Mouse (Mus musculus) cerebellum, adult 11 months (tissue): Measurements from ENCODE around the gene Mthfd1.
"Not testable (repeated sequence)": the region's sequence is repeated elsewhere in the genome, so short reads cannot be mapped to it uniquely, and the experiment has no call there.

ENCODE experiments used
- DNase-seq: peaks from one replicate; pipeline ENCODE4 v3.0.0; 2022

Mthfd1 gene

DNA sequence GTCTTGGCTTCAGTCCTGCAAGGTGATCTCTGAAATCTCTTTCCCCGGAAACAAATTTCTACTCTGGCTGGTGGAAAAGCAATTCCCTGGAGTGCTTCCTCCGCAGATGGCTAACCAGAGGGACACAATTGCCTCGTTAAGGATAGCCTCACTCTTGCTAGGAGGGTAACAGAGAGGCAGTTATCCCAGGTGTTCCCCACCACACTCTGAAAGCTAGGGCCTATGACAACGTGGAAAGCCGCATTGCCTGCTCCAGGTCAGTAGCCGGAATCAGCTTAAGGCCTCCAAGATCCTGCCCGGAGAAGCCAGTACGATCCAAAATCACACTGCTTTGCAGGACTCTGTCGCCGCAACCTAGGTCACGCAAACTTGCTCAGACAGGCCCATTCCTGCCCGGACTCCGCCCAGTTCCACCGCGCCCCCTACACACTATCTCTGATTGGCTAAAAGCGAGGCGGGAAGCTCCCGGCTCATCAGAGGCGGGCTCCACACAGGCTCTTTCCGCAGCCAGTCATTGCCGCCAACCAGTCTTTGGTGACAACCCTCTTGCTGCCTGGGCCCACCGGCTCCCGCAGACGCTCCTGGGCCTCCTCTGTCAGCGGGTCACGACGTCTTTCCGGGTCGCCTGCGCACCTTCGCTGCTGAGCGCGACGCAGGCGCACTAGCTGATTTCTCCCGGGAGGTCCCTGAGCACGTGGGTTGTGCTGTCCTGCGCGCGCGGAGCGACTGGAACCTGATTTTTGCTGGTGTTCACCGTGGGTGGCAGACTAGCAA is at the start of gene Mthfd1:
Gene Mthfd1, plus strand, starts transcription at position 574 of the 774 bp plus-strand sequence.
- peak; percentile 94 for DNase-seq

DNA sequence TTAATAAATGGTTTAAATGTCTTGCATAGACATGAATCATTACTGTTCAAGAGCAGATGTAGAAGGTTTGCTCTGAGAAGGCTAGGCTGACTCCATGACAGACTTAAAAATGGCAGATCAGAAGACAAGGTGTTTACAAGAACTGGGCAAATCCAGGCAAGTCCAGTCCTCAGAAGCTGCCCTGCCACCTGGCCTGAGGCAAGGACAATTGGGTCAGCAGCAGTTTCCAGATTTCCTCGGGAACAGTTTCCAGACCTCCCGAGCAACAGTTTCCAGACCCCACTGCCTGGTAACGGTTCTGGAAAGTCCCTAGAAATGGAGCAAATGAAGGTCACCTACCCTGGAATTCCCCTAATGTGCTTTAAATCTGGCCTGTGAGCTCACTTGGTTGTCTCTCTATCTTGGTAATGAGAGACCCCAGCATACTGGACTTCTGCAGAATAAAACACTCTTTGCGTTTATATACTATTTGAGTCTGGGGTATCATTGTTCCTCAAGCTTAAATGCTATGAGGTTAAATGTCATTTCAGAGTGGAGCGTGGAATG is 45.6 kb upstream of the Mthfd1 start:
- DNase-seq, result no peak

DNA sequence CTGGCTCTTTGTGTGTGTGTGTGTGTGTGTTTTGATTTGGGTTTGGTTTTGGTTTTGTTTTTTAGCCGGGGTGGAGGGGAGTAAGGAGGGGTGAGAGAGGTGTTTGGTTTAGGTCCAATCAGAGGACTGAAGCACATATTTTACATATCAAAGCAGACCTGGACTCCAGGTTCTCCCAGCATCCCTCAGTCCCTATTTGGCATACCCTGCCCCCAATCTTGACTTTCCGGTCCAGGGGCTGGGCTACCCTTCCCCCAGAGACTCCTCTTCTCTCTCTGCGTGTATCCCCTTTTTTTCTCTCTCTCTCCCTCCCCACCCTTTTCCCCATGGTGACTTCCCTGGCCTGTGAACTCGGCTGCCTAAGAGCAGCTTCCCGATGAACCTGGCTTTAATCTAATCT is 40.0 kb upstream of the Mthfd1 start:
- DNase-seq, result no peak

DNA sequence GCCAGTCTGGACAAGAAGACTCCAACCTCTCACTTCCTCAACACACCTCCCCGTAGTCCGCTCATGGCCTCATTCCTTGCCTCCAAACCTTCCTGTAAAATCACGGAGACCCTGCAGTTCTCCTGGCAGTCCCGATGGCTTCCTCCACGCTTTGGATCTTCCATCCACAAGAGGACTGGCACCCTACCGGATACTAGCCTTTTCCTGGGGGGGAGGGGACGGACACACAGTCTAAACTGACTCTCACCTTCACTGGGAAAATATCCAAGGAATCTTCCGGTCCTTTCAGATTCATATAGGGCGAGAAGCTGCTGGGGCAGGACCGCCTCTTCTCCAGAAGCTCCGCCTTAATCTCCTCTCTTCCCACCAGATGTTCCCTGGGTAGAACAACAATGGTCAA is 38.4 kb upstream of the Mthfd1 start:
- no peak for DNase-seq

DNA sequence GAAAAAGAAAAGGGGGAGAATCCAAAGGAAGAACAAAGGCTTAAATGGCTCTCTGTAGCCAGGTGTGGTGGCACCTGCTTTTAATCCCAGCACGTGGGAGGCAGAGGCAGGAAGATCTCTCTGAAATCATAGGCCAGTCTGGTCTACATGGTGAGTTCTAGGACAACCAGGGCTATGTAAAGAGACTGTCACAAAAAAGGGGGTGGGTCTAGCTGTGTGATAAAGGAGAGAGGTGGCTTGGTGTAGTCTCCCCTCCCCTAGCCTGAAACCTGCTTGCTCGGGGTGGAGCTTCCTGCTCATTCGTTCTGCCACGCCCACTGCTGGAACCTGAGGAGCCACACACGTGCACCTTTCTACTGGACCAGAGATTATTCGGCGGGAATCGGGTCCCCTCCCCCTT is 33.0 kb upstream of the Mthfd1 start:
- not testable (repeated sequence) for DNase-seq

DNA sequence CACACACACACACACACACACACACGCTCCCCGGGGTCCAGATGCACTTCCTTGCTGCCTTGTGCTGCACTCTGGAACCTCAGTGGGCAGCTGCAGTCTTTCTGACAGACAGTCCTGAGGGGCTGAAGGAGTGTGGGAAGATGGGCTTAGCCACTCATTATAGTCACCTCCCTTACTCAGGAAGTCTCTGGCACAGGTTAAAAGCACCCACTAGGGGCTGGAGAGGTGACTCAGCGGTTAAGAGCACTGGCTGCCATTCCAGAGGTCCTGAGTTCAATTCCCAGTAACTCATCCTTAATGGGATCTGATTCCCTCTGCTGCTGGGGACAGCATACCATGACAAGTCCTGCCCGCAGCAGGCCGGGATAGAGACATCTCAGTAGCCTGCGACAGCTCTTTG is 24.5 kb upstream of the Mthfd1 start:
- DNase-seq, result no peak

DNA sequence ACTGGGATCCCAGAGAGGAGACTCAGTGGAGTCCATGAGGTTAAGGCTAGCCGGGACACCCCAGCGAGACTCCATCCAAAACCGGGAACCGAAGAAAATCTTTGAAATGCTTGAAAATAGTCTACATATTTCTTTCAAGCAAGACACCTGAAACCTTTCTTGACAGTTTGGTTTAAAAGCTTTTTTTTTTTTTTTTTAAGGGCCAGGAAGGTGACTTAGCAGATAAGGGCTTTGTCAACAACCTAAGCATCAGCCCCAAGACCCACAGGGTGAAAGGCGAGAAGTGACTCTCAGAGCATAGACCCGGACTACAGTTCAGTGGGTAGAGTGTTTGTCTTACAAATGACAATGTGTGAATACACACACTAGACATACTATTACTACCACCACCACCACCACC is 19.8 kb upstream of the Mthfd1 start:
- no peak for DNase-seq

DNA sequence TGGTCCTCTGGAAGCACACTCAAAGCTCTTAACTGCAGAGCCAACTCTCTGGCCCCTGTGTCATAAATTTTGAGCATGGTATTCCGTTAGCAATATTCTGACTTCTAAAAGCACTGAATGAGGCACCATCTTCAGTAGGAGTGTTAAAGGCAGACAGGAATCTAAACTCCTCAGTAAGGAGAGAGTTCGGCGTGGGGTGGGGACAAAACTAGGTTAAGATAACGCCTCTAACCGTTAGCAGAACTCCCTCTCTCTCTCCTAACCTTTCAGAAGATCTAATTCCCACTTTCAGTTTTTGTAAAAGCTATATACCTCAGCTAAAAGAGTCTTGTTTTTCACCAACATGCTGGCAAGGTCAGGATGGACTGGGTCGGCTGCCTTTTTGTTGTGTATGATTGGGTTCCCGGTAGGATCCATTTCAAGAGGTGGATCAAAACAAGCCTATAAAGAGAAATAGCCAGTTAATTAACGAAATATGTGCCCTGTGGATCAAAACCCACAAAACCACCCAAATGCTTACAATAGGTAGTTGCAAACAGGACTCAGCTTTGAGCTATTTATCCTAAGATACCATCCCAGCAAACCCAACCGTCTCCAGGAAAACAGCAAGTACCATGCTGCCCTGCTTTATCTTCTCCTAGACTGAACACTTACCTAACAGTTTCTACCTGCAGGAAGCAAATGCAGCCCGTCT is 15.8 kb upstream of the Mthfd1 start:
- no peak for DNase-seq

DNA sequence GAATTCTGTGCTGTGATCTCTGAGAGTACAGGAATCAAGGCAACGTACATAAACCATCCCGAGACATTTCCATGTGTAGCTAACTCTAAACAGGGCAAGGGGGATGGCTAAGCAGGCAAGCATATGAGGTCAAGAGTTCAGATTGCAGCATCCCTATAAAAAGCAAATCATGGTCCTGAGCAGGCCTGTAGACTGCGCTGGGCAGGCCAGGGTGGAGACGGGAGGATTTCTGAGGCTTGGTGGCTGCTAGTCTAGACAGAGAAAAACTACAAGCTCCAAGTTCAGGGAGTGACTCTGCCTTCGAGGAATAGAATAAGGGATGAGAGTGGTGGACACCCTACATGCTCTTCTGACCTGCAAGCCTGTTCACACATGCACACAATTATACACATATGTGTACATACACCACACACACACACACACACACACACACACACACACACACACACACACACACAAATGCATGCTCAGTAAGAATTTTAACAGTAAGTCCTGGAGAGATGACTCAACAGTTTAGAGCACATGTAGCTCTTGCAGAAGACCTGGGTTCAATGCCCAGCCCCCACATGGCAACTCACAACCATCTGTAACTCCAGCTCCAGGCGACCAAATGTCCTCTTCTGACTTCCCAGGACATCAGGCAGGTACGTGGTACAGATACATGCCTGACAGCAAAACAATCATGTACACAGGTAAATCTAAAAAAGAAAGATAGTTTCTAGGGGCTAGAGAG is 15.1 kb upstream of the Mthfd1 start:
- DNase-seq, result no peak

DNA sequence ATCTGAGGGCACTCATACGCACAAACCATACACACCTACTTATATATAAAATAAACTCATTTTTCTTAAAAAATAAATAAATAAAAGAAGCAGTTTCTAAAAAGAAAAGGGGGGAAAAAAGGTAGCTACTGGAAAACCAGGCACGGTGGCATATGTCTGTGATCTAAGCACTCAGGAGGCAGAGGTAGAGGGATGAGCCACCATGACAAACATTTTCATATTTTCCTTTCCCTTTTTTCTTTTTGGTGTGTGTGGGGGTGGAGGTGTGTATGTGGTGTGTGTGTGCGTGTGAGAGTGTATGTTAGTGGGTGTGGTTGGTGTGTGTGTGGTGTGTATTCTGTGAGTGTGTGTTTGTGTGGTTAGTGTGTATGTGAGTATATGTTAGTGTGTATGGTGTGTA is 14.4 kb upstream of the Mthfd1 start:
- no peak for DNase-seq

DNA sequence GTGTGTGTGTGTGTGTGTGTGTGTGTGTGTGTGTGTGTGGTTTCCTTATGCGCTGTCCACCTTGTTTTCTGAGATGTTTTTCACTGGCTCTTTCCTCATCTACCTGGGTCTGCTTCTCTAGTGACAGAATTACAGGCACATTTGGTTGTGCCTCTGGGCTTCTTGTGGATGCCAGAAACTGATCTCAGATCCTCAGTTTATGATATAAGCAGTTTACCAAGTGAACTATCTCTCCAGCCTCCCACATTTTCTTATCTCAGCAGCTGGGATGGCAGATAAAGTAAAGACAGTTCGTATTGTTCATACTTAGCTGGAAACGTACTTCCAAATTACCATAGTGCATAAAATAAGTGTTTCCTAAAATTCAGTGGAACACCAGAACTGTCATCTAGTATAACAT is 14.0 kb upstream of the Mthfd1 start:
- DNase-seq, result no peak

DNA sequence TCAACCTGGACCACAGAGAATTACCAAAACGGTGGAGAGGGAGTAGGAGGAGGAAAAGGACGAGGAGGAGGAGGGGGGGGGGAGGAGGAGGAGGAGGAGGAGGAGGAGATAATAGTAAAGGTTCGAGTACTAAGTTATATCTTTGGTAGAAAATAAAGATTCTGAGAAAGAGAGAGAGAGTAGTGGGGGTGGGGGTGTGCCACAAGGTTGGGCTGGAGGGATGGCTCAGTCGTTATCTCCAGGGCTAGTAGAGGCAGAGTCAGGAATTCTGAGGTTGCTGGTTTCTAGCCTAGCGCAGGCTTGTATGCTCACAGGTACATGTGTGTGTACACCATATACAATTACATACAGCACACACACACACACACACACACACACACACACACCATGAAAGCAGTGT is 13.3 kb upstream of the Mthfd1 start:
- no peak for DNase-seq

DNA sequence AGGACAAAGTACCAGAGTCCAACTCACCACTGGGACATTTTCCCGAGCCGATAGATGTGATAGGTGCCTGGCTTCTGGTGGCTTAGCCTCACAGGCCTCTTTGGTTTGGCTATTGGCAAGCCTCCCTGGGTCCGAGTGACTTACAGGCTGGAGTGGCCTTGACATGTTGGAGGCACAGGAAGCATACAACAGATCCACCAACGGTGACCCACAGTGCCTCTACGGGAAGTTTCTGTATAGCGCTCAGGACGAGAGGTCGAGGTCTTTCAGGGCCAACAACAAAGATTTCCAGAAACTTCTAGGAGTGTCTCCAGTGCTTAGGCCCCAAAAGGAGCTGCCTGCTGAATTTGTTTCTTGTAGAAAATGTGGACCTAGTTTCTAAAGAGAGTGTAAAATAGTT is 10.1 kb upstream of the Mthfd1 start:
- DNase-seq, result no peak

DNA sequence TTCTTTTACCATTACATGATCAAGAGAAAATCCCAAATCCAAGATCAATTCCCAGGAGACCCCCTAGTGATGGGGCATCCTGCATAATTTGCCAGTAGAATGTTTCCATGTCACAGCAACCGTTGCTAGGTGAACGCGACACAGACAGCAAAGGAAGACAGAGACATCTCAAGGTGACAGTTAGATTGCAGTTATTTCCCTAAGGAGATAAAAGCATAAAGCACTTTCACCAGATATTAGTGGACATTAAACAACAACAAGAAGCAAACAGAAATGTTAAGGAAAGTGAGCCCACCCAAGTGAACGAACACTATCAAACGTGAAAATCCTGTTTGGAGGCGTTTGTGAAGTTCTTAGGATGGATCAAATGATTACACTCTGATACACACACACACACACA is 8.5 kb upstream of the Mthfd1 start, which contains the start of gene Tex21:
Gene Tex21, minus strand, starts transcription at position 101 of the 400 bp plus-strand sequence.
- DNase-seq, result no peak

DNA sequence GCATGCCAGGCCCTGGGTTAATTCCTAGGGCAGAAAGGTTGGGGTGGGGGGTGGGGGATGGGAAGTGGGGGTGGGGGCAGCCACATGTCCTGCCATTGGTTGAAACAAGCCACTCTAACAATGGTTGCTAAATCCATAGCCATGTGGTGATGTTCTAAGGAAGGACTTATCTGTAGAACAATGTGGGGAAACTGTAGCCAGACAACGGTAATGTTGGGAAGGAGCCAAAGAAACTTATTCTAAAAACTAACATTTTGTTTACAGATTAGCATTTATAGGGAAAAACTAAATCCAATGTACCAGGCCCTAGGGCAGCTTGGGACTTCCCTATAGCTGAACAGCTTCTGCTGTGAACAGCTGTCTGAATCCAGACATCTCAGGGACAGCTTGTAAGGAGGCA is 2.0 kb upstream of the Mthfd1 start:
- DNase-seq, result no peak

DNA sequence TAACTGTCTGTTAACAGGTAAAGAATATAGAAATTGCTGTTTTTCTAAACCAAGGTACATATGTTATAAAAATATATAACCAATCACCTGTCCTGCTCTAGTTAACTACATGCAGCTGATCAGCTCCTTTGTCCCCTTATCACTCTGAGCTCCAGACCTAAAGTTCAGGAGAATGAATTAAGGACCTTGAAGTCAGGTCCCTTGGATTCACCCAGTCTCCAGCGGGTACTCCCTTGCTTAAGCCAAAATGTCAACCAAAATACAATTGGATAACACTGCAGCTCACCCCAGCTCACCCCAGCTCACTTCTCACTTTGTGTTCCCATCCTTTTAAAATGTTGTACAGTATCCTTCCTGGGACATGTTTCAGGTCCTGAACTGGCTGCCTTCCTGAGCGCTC is 1.5 kb upstream of the Mthfd1 start:
- DNase-seq, result no peak

DNA sequence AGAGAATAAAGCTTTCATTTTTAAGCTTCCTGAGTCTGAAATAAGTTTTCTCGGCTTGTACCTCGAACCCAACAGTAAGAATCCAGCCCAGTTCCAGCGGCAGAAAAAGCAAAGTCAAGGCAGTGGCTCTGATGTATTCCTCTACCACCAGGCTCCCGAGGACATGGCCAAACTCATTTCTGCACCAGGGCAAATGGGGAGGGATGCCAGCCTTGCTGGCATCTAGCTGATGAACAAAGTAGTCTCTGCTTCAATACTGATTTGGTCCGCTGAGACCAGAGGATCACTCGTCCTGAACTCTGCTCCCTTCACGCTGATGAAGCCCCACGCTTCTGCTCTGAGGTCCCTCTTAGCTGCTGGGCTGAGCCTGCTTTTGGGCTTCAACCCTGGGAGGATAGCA is 1.1 kb upstream of the Mthfd1 start:
- no peak for DNase-seq

DNA sequence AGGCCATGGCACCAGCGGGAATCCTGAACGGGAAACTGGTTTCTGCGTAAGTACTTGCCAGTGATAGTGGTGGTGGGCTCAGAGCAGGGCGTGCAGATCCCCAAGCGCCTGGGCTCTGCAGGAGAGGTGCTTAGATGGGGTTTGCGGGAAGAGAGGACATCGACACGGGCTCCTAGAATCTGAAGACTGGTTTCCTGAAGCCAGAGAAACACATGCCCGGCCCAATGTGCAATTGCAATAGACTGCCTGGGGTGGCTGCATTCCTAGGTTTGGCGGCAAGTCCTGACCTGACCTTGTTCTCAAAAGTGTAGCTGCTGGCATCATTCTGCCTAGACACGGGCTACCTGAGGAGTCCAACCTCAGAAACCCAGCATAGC is 389 bp downstream of the Mthfd1 start:
- DNase-seq, result no peak

DNA sequence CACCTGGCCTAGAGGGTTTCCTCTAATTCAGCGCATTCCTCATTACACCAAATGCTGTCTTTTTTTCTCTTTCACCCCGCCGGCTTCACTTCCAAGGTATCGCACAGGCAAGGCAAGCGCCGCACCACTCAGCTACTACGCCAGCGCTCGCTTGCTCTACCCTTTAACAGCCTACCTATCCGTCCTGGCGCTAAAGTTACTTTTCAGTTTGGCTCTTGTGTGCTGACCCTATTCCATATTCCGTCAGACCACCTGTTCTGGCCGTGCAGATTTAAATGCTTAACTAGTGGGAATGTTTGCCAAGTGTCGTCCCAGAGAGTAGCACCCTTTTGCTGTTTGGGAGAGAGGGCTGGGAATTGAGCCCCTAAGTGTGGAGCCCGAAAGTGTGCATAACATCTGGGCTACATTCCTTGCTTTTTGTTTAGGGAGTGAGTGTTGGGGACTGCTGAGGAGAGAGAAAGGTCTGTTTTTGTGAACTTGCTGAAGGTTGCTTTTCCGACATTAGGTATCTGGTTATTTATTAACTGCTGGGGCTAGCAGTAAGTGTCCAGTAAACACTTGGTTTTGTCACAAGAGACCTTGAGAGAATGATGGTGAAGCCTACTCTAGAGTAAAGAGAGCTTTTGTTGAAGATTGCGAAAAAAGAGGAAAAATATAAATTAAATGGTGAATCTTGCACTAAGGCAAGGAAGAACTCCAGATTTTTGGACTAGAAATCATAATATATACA is 1.2 kb downstream of the Mthfd1 start:
- no peak for DNase-seq

DNA sequence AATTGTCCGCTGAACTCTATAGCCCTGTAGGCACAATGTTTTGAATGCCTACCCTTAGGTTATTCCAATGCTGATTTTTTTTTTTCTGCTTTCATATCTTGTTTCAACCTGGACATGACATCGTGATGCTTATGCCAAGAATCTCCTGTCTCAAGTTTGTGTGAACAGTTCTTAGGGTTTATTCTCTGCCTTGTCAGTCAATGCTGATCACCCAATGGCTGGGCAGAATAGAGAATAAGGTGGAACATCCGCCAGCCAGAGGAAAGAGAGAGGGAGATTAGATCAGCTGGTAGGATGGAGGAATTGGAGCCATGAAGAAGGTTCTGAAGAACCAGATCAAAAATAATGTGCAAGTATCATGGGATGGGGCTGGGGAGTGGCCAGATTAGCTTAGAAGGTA is 5.6 kb downstream of the Mthfd1 start:
- DNase-seq, result no peak

DNA sequence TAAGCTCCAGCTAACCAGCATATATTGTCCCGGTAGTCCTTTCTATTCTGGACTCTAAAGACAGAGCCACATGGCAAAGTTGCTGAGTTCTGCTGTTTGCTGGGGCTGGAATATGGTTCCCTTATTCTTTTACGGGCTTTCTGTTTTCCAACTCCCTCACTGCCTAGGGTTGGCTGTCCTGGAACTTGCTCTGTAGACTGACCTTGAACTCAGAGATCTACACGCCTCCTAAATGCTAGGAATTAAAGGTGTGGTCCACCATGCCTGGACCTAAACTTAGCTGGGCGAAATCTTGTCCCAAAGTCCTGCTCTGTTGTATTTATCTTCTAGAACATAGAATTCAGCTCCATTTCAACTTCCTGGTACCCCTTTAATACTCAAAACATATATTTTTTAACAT is 6.5 kb downstream of the Mthfd1 start:
- no peak for DNase-seq

DNA sequence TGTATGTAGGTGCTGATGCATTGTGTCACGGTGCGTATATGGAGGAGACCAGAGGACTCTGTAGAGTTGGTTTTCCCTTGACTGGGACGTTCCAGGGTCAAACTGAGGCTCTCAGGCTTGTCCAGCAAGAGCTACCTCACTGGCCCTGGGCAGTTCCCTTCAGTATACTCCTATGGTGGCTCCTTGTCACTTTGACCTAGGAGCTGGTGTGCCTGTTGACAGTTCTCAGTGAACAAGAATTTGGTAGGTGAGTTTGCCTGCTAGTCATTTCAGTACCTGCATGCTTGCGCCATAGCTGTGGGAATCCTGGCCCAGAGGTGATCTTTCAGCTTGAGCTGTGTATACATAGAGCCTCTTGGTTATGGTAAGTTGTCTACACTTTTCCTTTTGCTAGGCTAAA is 7.8 kb downstream of the Mthfd1 start:
- DNase-seq, result no peak

DNA sequence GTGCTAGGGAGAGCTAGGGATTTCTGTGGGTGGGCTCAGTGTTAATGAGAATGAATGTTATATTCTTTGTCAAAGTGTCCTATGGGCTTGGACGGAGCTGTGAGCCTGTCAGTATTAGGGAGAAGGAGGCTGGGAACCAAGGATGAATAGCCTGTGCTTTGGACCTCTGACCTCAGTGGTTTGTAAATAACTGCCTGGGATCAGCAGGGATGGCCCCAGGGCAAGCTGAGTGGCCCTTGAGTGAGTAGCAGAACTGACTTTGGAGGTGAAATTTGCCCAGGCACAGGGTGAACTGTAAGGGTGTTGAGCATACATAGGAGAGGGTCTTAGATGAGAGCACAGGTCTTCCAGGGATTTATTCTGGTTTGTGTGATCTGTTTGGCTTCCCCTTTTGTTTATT is 8.8 kb downstream of the Mthfd1 start:
- no peak for DNase-seq
